Mouse (Mus musculus) C2C12 (cell line): Measurements from ENCODE around the gene Lepr. TPM values are rescaled to one million over a fixed set of nuclear protein-coding genes. Genes with fewer than 3 reads are reported as not detected.

ENCODE experiments used
- H3K27me3 ChIP-seq: one replicate; pipeline ENCODE4 v1.6.1; 2011; ENCODE audit not compliant: control insufficient read depth, insufficient read depth, insufficient read length
- H3K36me3 ChIP-seq: one replicate; pipeline ENCODE4 v1.6.1; 2011; ENCODE audit not compliant: control insufficient read depth, insufficient read depth
- H3K4me3 ChIP-seq: one replicate; pipeline ENCODE4 v1.5.1; 2011; ENCODE audit warnings: mild to moderate bottlenecking, control low read depth; ENCODE audit not compliant: poor library complexity, insufficient read depth, severe bottlenecking
- H3K79me2 ChIP-seq: one replicate; pipeline ENCODE4 v1.6.1; 2011; ENCODE audit not compliant: control insufficient read depth, insufficient read depth
- H3K79me3 ChIP-seq: one replicate; pipeline ENCODE4 v1.6.1; 2011; ENCODE audit warnings: low read depth, control low read depth
- H3ac ChIP-seq: one replicate; pipeline ENCODE3; 2011; ENCODE audit warnings: low read depth; ENCODE audit not compliant: control insufficient read depth, insufficient read length
- CEBPB ChIP-seq: IDR thresholded peaks from one replicate; pipeline ENCODE4 v1.6.1; 2011; ENCODE audit warnings: low read depth, mild to moderate bottlenecking, control low read depth, moderate library complexity
- CTCF ChIP-seq: IDR thresholded peaks from one replicate; pipeline ENCODE4 v1.5.1; 2011; ENCODE audit not compliant: control insufficient read depth, insufficient read depth, insufficient read length
- FOSL1 ChIP-seq: IDR thresholded peaks from one replicate; pipeline ENCODE4 v1.8.0; 2011; ENCODE audit warnings: mild to moderate bottlenecking, low read length; ENCODE audit not compliant: poor library complexity, insufficient read depth, severe bottlenecking
- MAX ChIP-seq: IDR thresholded peaks from one replicate; pipeline ENCODE4 v1.6.1; 2011; ENCODE audit warnings: mild to moderate bottlenecking, control low read depth
- MYOD1 ChIP-seq: IDR thresholded peaks from one replicate; pipeline ENCODE4 v1.6.1; 2011; ENCODE audit warnings: low read depth; ENCODE audit not compliant: control insufficient read depth, insufficient read length
- MYOG ChIP-seq: IDR thresholded peaks from one replicate; pipeline ENCODE4 v1.6.1; 2011; ENCODE audit not compliant: control insufficient read depth, insufficient read length; ENCODE audit errors: extremely low read depth
- USF1 ChIP-seq: IDR thresholded peaks from one replicate; pipeline ENCODE4 v1.6.1; 2011; ENCODE audit warnings: low read depth, mild to moderate bottlenecking, control low read depth, moderate library complexity
- polyA plus RNA-seq: library from polyadenylated mRNA; unstranded; fragments of >200 nt; fragmentation: generic; extraction: Trizol; gene quantifications from one replicate; pipeline ENCODE4 v1.2.1, GENCODE M21; 2012; ENCODE audit warnings: missing spikeins

Gene Lepr
- polyA plus RNA-seq, 1 experiment = 0.15 TPM

GRCm38 (mm10) chr4:101692892-101693291, 24.3 kb upstream of the Lepr start:
- no peaks in the 10 kb centered on the region for H3K79me3 ChIP-seq
- H3K4me3 ChIP-seq = no peak overlapping the region
- TF ChIP-seq CTCF (no peak), MYOD1 (no peak), USF1 (no peak), CEBPB (no peak), FOSL1 (no peak), MYOG (no peak), MAX (no peak)
- no peaks in the 10 kb centered on the region for H3K36me3 ChIP-seq
- no peaks in the 10 kb centered on the region for H3K27me3 ChIP-seq
- no peak overlapping the region for H3ac ChIP-seq
- no peaks in the 10 kb centered on the region for H3K79me2 ChIP-seq

DNA sequence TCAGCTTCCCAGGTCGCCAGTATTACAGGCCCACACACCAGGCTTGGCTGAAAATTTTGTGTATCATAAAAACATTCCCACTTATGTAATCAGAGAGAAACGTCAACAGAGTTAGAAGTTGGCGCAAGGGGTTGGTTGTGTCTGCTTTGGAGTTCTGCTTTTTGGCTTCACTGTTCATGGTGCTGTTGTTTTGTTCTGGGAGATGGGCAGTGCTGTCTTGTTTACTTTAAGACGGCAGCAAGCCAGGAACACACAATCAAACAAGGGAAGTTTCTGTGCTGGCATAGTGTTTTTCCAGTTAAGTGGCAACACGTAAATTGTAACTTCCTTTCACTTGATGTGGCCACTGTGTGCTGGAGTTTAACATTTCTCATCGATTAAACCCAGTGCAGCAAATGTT, 22.7 kb upstream of the Lepr start:
- no peak for TF ChIP-seq FOSL1
- TF ChIP-seq CEBPB = no peak
- no peak for TF ChIP-seq MYOG
- Histone ChIP-seq H3K4me3 (no peak overlapping the region), H3K36me3 (no peaks in the 10 kb centered on the region), H3K27me3 (no peaks in the 10 kb centered on the region), H3K79me2 (no peaks in the 10 kb centered on the region), H3ac (no peak overlapping the region), H3K79me3 (no peaks in the 10 kb centered on the region)

DNA sequence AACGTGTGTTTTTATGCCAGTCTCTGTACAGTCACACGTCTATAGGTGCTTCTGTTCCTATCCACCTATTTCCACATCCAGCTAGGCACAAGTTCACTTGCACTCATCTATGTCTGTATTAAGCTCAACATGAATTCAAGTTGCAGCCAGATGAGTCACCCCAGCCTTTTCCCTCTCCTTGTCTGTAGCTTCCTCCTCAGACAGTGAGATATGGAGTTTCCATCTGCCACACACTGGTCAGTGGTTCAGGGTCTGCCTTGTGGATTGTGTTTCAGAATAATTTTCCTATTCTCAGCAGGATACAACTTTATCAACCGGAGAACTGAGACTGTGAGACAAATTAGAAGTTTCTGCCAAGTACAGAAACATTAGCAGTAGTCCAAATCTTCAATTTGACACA, 20.0 kb upstream of the Lepr start:
- Histone ChIP-seq H3K79me2 (no peaks in the 10 kb centered on the region), H3K4me3 (no peak overlapping the region), H3ac (no peak overlapping the region), H3K79me3 (no peaks in the 10 kb centered on the region), H3K36me3 (no peaks in the 10 kb centered on the region), H3K27me3 (no peaks in the 10 kb centered on the region)
- no peak for TF ChIP-seq MYOD1
- no peak for TF ChIP-seq CEBPB
- TF ChIP-seq FOSL1 = no peak
- TF ChIP-seq MAX = no peak
- TF ChIP-seq CTCF = no peak
- TF ChIP-seq MYOG = no peak
- no peak for TF ChIP-seq USF1

DNA sequence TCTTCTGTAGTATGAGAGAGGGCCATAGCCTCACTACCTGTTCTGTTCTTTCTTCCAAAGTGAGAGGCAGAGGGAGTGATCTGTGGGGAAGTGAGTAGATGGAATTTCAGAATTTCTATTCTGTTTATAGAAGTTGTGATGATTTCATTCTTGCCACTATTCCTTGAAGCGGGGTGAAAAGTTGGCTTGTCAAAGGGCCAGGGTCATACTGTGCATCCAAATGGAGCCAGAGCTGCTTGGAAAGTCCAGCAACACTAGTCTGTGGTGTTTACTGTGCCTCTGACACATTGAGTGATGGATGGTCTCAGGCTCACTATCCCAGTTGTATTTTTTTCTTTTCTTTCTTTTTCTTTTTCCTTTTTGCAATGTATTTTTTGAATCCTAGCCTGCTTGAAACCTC, 17.8 kb upstream of the Lepr start:
- TF ChIP-seq FOSL1 = no peak
- no peak for TF ChIP-seq MAX
- no peak for TF ChIP-seq MYOG
- no peak for TF ChIP-seq MYOD1
- no peak for TF ChIP-seq USF1
- no peak for TF ChIP-seq CTCF
- TF ChIP-seq CEBPB = no peak
- no peaks in the 10 kb centered on the region for H3K79me2 ChIP-seq
- no peak overlapping the region for H3K4me3 ChIP-seq
- no peaks in the 10 kb centered on the region for H3K27me3 ChIP-seq
- no peaks in the 10 kb centered on the region for H3K36me3 ChIP-seq
- H3ac ChIP-seq = no peak overlapping the region
- H3K79me3 ChIP-seq = no peaks in the 10 kb centered on the region

DNA sequence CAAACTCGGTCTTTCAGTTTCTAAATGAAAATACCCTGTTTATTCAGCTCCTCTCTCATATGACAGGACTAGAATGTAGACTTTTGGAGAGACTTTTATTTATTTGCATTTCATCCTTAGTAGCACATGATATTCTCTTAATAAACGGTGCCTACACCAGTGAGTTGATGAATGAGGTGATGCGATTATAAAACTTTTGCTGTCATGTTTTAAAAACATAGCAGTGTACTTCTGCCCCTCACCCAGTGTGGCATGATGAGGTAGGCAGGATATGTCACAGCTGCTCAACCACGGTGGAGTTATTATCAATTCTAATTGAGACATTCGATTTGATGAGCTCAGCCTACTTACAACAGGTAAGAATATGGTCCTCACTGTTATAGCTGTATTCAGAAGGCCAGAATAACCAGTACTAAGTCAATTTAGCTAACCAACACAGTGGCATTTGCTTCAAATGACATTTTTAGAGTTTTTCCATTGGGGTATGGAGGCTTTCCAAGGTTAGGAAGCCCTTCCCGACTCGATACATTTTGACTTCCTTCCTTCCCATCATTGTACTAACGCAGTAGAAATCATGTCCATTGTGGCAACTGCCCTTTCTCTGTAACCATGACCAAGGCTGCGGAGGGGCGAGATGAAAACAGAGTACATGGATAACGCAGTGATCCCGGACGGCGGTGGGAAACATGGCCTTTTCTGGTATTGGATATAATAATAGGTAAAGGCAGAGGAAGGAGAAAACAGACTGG, 16.1 kb upstream of the Lepr start:
- TF ChIP-seq MYOD1 (no peak), MYOG (no peak)
- H3K36me3 ChIP-seq = no peaks in the 10 kb centered on the region
- H3K79me2 ChIP-seq = no peaks in the 10 kb centered on the region
- H3K79me3 ChIP-seq = no peaks in the 10 kb centered on the region
- no peak overlapping the region for H3K4me3 ChIP-seq
- no peaks in the 10 kb centered on the region for H3K27me3 ChIP-seq
- H3ac ChIP-seq = no peak overlapping the region

GRCm38 (mm10) chr4:101705325-101705724, 11.9 kb upstream of the Lepr start:
- Histone ChIP-seq H3K27me3 (no peaks in the 10 kb centered on the region), H3K4me3 (no peak overlapping the region), H3K36me3 (no peaks in the 10 kb centered on the region), H3ac (no peak overlapping the region), H3K79me2 (no peaks in the 10 kb centered on the region), H3K79me3 (no peaks in the 10 kb centered on the region)
- TF ChIP-seq MYOD1 (no peak), MYOG (no peak), CEBPB (no peak), USF1 (no peak), CTCF (no peak), FOSL1 (no peak), MAX (no peak)
